ENCODE assay signal across 12 mouse cellular contexts in genomic region chr12:86786149-86787019, GRCm38 (mm10). TPM values are rescaled to one million over a fixed set of nuclear protein-coding genes. Genes with fewer than 3 reads are reported as not detected.
DNase-seq lines count a peak whose midpoint lies in the region; ATAC-seq and TF ChIP-seq lines count a peak whose summit lies in the region.
"Had no signal": no experiment of that assay in that cellular context is flagged by ENCODE, and none has a peak within 500 bp of the region (broad histone marks: within the 10 kb centered on the region; RNA-seq: fewer than 3 reads in every experiment).

No protein-coding gene starts in this region.

- no peak for TF ChIP-seq CTCF in layer of hippocampus, adult 2 months (conservative IDR thresholded peaks at IDR 0.05)

- H3K9ac ChIP-seq in forebrain, embryonic 12.5 days: no peak overlapping the region
- no peak overlapping the region for H3K9ac ChIP-seq in midbrain, embryonic 11.5 days (ENCODE audit: low read length)

- H3K36me3 ChIP-seq in forebrain, embryonic 12.5 days (replicated peaks): no peaks in the 10 kb centered on the region
- no peaks in the 10 kb centered on the region for H3K36me3 ChIP-seq in midbrain, embryonic 11.5 days (ENCODE audit: control insufficient read depth, insufficient read depth, low read length)

- DNase-seq in layer of hippocampus, adult 2 months (ENCODE audit: low spot score in 2 of 2): no peak
- no peak for DNase-seq in layer of hippocampus, postnatal 36 days
- DNase-seq in cerebellum, postnatal 14 days: peak; percentile 77 to 78
- peak; percentile 90 for DNase-seq in midbrain, embryonic 11.5 days (ENCODE audit: low spot score, missing footprints)
- no peak for DNase-seq in MN1 (ENCODE audit: low spot score)
- no peak for DNase-seq in kidney, adult 11 months
- DNase-seq in gastrocnemius, postnatal 14 days: no peak
- DNase-seq: kidney, postnatal 10 days; thymus, postnatal 14 days had no signal

- intact Hi-C loops in gastrocnemius, postnatal 14 days (cut with DNase I; ENCODE audit: low total_unique reads): no loop called here

- ATAC-seq in forebrain, embryonic 12.5 days (ENCODE audit: low FRiP score): peak; percentile 48; the same call in 1 of the 2 replicates
- ATAC-seq in midbrain, embryonic 11.5 days (ENCODE audit: low FRiP score): peak; percentile 78

- H3K4me2 ChIP-seq in forebrain, embryonic 12.5 days: no peak overlapping the region
- no peak overlapping the region for H3K4me2 ChIP-seq in midbrain, embryonic 11.5 days

- peaks cover 47% of the 10 kb centered on the region for H3K4me1 ChIP-seq in forebrain, embryonic 12.5 days
- peaks cover 26% of the 10 kb centered on the region for H3K4me1 ChIP-seq in midbrain, embryonic 11.5 days (ENCODE audit: control insufficient read depth, insufficient read depth, low read length)

- peak overlapping the region; percentile 32; the same call in 1 of the 2 replicates for H3K27ac ChIP-seq in layer of hippocampus, adult 2 months
- H3K27ac ChIP-seq in forebrain, embryonic 12.5 days: peak overlapping the region; percentile 78
- H3K27ac ChIP-seq in midbrain, embryonic 11.5 days (ENCODE audit: low read depth, low read length): peak overlapping the region; percentile 77

- whole genome bisulfite sequencing in forebrain, embryonic 12.5 days: 40% methylated on average over 12 of the region's 12 CpGs
- WGBS in midbrain, embryonic 11.5 days: 29% methylated on average over 12 of the region's 12 CpGs

- no peaks in the 10 kb centered on the region for H3K9me3 ChIP-seq in forebrain, embryonic 12.5 days
- H3K9me3 ChIP-seq in midbrain, embryonic 11.5 days (ENCODE audit: control insufficient read depth, low read length): no peaks in the 10 kb centered on the region

- no peak overlapping the region for H3K4me3 ChIP-seq in layer of hippocampus, adult 2 months
- no peak overlapping the region for H3K4me3 ChIP-seq in forebrain, embryonic 12.5 days (replicated peaks)
- H3K4me3 ChIP-seq in midbrain, embryonic 11.5 days (ENCODE audit: low read depth, low read length): no peak overlapping the region

- H3K27me3 ChIP-seq in forebrain, embryonic 12.5 days: no peaks in the 10 kb centered on the region
- H3K27me3 ChIP-seq in midbrain, embryonic 11.5 days (ENCODE audit: control insufficient read depth, insufficient read depth, low read length): no peaks in the 10 kb centered on the region
- H3K27me3 ChIP-seq: Patski had no signal

RNA-seq across cellular contexts. Expression of gene Lrrc74a, which starts 52.2 kb away (rescaled TPM):
- total RNA-seq in layer of hippocampus, adult 2 months (2021): not detected
- total RNA-seq in layer of hippocampus, postnatal 36 days (2021): not detected
- not detected in 2 replicates for polyA plus RNA-seq in forebrain, embryonic 12.5 days (2016; fragmentation: Nextera tagmentation; extraction: Ambion mirVana)
- polyA plus RNA-seq in midbrain, embryonic 11.5 days (2014; fragmentation: Nextera tagmentation; extraction: Ambion mirVana): not detected in 2 replicates
- not detected for total RNA-seq in gastrocnemius, postnatal 14 days (2021)
- polyA plus RNA-seq: lung, embryonic 16.5 days; Patski had no signal

Comparison
In these comparisons a context has a peak if more than half of its experiments do, and no peak if none do; other contexts are left out.
1. DNase-seq: peak in cerebellum, postnatal 14 days (2 of 2) and midbrain, embryonic 11.5 days (single experiment); none in layer of hippocampus, adult 2 months (0 of 2), layer of hippocampus, postnatal 36 days (0 of 2), MN1 (single experiment), kidney, adult 11 months (single experiment) and gastrocnemius, postnatal 14 days (single experiment).
2. Peak in every context shown above with its lines, with median percentiles within 50 percentile points of each other: H3K27ac ChIP-seq.